Mouse (Mus musculus) liver, adult 2 months (tissue): ENCODE results near the gene Nectin2. TPM values are rescaled to one million over a fixed set of nuclear protein-coding genes. Genes with fewer than 3 reads are reported as not detected.
A peak's percentile ranks its signal among the peaks of the same experiment; 100 is the strongest.

Experiments
- DNase-seq: peaks from one replicate; pipeline ENCODE4 v3.0.0-alpha.2; 2011; ENCODE audit warnings: low read depth, low spot score; ENCODE audit errors: extremely low read depth
- H3K27ac ChIP-seq: fragments of 200-500 bp; replicated peaks from 2 replicates; pipeline ENCODE4 v1.5.1; 2012; ENCODE audit warnings: low read depth, mild to moderate bottlenecking, control low read depth, inconsistent platforms, low read length; ENCODE audit not compliant: insufficient read depth
- H3K27me3 ChIP-seq: fragments of 200-500 bp; 2 replicates; pipeline ENCODE4 v1.6.1; 2012; ENCODE audit warnings: mild to moderate bottlenecking, moderate library complexity, low read length, inconsistent platforms; ENCODE audit not compliant: control insufficient read depth, insufficient read depth
- H3K36me3 ChIP-seq: fragments of 200-500 bp; 2 replicates; pipeline ENCODE4 v1.6.1; 2012; ENCODE audit warnings: low read length, inconsistent platforms; ENCODE audit not compliant: control insufficient read depth, insufficient read depth
- H3K4me1 ChIP-seq: fragments of 200-500 bp; 2 replicates; pipeline ENCODE4 v1.6.1; 2011; ENCODE audit warnings: low read length; ENCODE audit not compliant: control insufficient read depth, insufficient read depth
- H3K4me3 ChIP-seq: fragments of 200-500 bp; 2 replicates; pipeline ENCODE4 v1.5.1; 2011; ENCODE audit warnings: low read depth, mild to moderate bottlenecking, control low read depth, low read length, moderate library complexity; ENCODE audit not compliant: insufficient read depth
- H3K79me2 ChIP-seq: fragments of 200-500 bp; 2 replicates; pipeline ENCODE4 v1.6.1; 2012; ENCODE audit warnings: inconsistent platforms, mild to moderate bottlenecking, low read length, moderate library complexity; ENCODE audit not compliant: control insufficient read depth, insufficient read depth
- H3K9ac ChIP-seq: fragments of 200-500 bp; 2 replicates; pipeline ENCODE4 v1.6.1; 2012; ENCODE audit warnings: low read depth, mild to moderate bottlenecking, control low read depth, inconsistent platforms, low read length
- CTCF ChIP-seq: fragments of 200-500 bp; IDR thresholded peaks from 2 replicates; pipeline ENCODE4 v1.5.1; 2011; ENCODE audit warnings: low read depth, low read length, control low read depth
- POLR2A ChIP-seq: fragments of 200-500 bp; IDR thresholded peaks from 2 replicates; pipeline ENCODE4 v1.6.1; 2011; ENCODE audit warnings: low read length, control low read depth; ENCODE audit not compliant: insufficient read depth; ENCODE audit errors: extremely low read depth
- WGBS: fragments of 180-500 bp; shearing (Covaris S2); methylation state at CpG from one replicate; pipeline ENCODE4 v1.1.7; 2018; 5-methylcytosine and 5-hydroxymethylcytosine counted together
- polyA plus RNA-seq: library from polyadenylated mRNA; depleted of rRNA; stranded (reverse); fragments of >200 nt; gene quantifications from 2 replicates; pipeline ENCODE4 v1.2.3, GENCODE M21; 2012; rRNA removed
- total RNA-seq: library from RNA; depleted of rRNA; stranded (reverse); fragments of >200 nt; gene quantifications from 2 replicates; pipeline ENCODE4 v1.2.3, GENCODE M21; 2014; rRNA removed

The Nectin2 gene
- 17.8 and 18.9 TPM in 2 replicates for total RNA-seq
- polyA plus RNA-seq = 57.4 and 68.7 TPM in 2 replicates

DNA sequence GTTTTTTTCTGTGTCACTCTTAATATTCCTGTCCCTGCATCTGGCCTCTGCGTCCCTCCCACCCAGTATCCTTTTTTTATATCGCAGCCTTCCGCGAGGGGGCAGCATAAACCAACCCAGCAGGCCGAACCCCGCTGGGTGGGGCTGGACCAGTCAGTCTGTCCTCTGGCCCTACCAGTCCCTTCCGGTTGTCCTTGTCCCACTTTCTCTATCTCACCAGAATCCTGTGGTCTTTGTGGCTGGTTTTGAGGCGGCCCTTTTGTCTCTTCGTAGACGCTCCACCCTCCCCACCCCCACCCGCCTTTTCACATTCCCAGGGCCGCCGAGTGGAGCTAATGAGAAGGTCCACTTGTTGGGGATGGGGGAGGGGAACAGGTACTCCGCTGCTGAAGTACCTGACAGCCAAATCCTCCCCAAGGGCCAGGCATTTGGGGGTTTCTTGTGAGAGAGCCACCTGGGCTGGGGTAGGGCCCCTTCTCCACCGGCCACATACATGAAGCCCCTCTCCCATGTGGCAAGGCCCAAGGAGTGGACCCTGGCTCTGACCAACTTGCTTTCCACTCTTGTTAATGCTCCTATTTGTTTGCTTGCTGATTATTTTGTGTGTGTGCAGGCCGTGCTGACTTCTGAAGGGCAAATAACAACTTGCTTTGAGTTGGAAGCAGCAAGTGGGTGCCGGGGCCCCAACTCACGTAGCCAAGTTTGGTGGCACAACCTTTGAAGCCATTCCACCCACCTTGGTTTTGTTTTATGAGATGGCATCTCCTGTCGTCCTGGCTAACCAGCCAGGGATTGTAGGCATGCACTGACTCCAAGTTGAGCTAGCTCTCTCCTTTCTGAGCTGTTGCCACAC lies at the start of gene Nectin2:
Gene Nectin2, minus strand, starts transcription at position 267 of the 853 bp plus-strand sequence.
- Histone ChIP-seq H3K79me2 (peaks cover 14% of the 10 kb centered on the region; the same call in 1 of the 2 replicates), H3K4me3 (peak within 1 kb of the TSS; percentile 84), H3K27ac (peak within 1 kb of the TSS; percentile 96), H3K4me1 (peaks cover 16% of the 10 kb centered on the region), H3K36me3 (no peaks in the 10 kb centered on the region), H3K9ac (peak within 1 kb of the TSS; percentile 89), H3K27me3 (no peaks in the 10 kb centered on the region)
- peak; percentile 81 for DNase-seq
- 7% methylated on average over 19 of the region's 19 CpGs for WGBS
- no peak for TF ChIP-seq POLR2A
- TF ChIP-seq CTCF = peak; percentile 85

GRCm38 (mm10) chr7:19796697-19797588 lies 46.7 kb upstream of the Nectin2 start, which contains the start of gene Cblc:
Gene Cblc (minus strand): TSS chr7:19796809.
- Histone ChIP-seq H3K9ac (peak within 1 kb of the TSS; percentile 92), H3K27me3 (no peaks in the 10 kb centered on the region), H3K4me3 (peak within 1 kb of the TSS; percentile 78), H3K36me3 (no peaks in the 10 kb centered on the region; the same call in 1 of the 2 replicates), H3K79me2 (no peaks in the 10 kb centered on the region; the same call in 1 of the 2 replicates), H3K4me1 (peaks cover 10% of the 10 kb centered on the region), H3K27ac (peak within 1 kb of the TSS; percentile 89)
- WGBS = 2% methylated on average over 32 of the region's 32 CpGs
- DNase-seq = peak; percentile 81
- TF ChIP-seq CTCF (peak; percentile 93), POLR2A (0 out of 2 replicates have a peak, but pooled peaks have one; percentile 71)

GRCm38 (mm10) chr7:19796254-19796653 lies 46.0 kb upstream of the Nectin2 start:
- no peaks in the 10 kb centered on the region for H3K27me3 ChIP-seq
- H3K27ac ChIP-seq = peak overlapping the region; percentile 89
- peak overlapping the region; percentile 78 for H3K4me3 ChIP-seq
- peaks cover 11% of the 10 kb centered on the region for H3K4me1 ChIP-seq
- H3K9ac ChIP-seq = peak overlapping the region; percentile 92
- TF ChIP-seq CTCF = no peak
- TF ChIP-seq POLR2A = no peak
- WGBS = 12% methylated on average over 18 of the region's 18 CpGs
- no peaks in the 10 kb centered on the region; the same call in 1 of the 2 replicates for H3K79me2 ChIP-seq
- DNase-seq = no peak
- H3K36me3 ChIP-seq = no peaks in the 10 kb centered on the region; the same call in 1 of the 2 replicates

GRCm38 (mm10) chr7:19795236-19795635 lies 45.0 kb upstream of the Nectin2 start:
- Histone ChIP-seq H3K4me3 (no peak overlapping the region), H3K79me2 (no peaks in the 10 kb centered on the region; the same call in 1 of the 2 replicates), H3K4me1 (peaks cover 11% of the 10 kb centered on the region), H3K36me3 (no peaks in the 10 kb centered on the region; the same call in 1 of the 2 replicates), H3K27me3 (no peaks in the 10 kb centered on the region), H3K9ac (no peak overlapping the region), H3K27ac (no peak overlapping the region)
- 55% methylated on average over 2 of the region's 2 CpGs for WGBS
- peak; percentile 73 for DNase-seq
- TF ChIP-seq POLR2A (no peak), CTCF (no peak)
